Mouse (Mus musculus) stomach, embryonic 14.5 days (tissue): Measurements from ENCODE around the gene Glrx5. TPM values are rescaled to one million over a fixed set of nuclear protein-coding genes. Genes with fewer than 3 reads are reported as not detected.

Experiments used
- ATAC-seq: fragments of 200-750 bp; cut with Nextera tagmentation; 2 replicates; pipeline ENCODE4 v1.8.0; 2017; ENCODE audit warnings: low read depth, moderate TSS enrichment; ENCODE audit not compliant: insufficient number of reproducible peaks, insufficient read depth, low FRiP score
- H3K27ac ChIP-seq: fragments of 300-500 bp; sonication (generic); 2 replicates; pipeline ENCODE4 v1.5.1; 2014; ENCODE audit warnings: mild to moderate bottlenecking, low read length, moderate library complexity, mixed read lengths
- H3K27me3 ChIP-seq: fragments of 300-500 bp; sonication (generic); 2 replicates; pipeline ENCODE4 v1.6.1; 2014; ENCODE audit warnings: low read length, control low read depth, mixed read lengths; ENCODE audit not compliant: control insufficient read depth, insufficient read depth
- H3K36me3 ChIP-seq: fragments of 300-500 bp; sonication (generic); 2 replicates; pipeline ENCODE4 v1.6.1; 2014; ENCODE audit warnings: mild to moderate bottlenecking, control low read depth, low read length, moderate library complexity, mixed read lengths; ENCODE audit not compliant: control insufficient read depth, insufficient read depth
- H3K4me1 ChIP-seq: fragments of 300-500 bp; sonication (generic); 2 replicates; pipeline ENCODE4 v1.6.1; 2014; ENCODE audit warnings: low read length, control low read depth, mixed read lengths; ENCODE audit not compliant: control insufficient read depth, insufficient read depth
- H3K4me2 ChIP-seq: fragments of 300-500 bp; sonication (generic); replicated peaks from 2 replicates; pipeline ENCODE4 v1.6.1; 2014; ENCODE audit warnings: low read depth, low read length, control low read depth
- H3K4me3 ChIP-seq: fragments of 300-500 bp; sonication (generic); 2 replicates; pipeline ENCODE4 v1.5.1; 2014; ENCODE audit warnings: low read depth, low read length, control low read depth
- H3K9ac ChIP-seq: fragments of 300-500 bp; sonication (generic); replicated peaks from 2 replicates; pipeline ENCODE4 v1.6.1; 2014; ENCODE audit warnings: low read depth, mild to moderate bottlenecking, control low read depth, low read length, moderate library complexity, mixed read lengths
- H3K9me3 ChIP-seq: fragments of 300-500 bp; sonication (generic); 2 replicates; pipeline ENCODE4 v1.6.1; 2016; ENCODE audit warnings: low read depth, low read length, control low read depth; ENCODE audit not compliant: control insufficient read depth
- WGBS: fragments of 180-500 bp; shearing (Covaris S2); extraction: QIAGEN DNeasy Blood & Tissue Kit; methylation state at CpG from one replicate; pipeline ENCODE4 v1.1.7; 2014; 5-methylcytosine and 5-hydroxymethylcytosine counted together
- polyA plus RNA-seq: library from polyadenylated mRNA; unstranded; fragments of >200 nt; fragmentation: Nextera tagmentation; extraction: Ambion mirVana; gene quantifications from 2 replicates; pipeline ENCODE4 v1.2.1, GENCODE M21; 2014

The Glrx5 gene
- polyA plus RNA-seq, 1 experiment from 2014 or later, result 144 TPM

- no peak overlapping the region for H3K9ac ChIP-seq
- no peak overlapping the region for H3K4me2 ChIP-seq
- no peak for ATAC-seq
- H3K36me3 ChIP-seq, result no peaks in the 10 kb centered on the region
- no peaks in the 10 kb centered on the region for H3K9me3 ChIP-seq
- no peak overlapping the region for H3K27ac ChIP-seq
- 88% methylated on average over 2 of the region's 2 CpGs for WGBS
- no peaks in the 10 kb centered on the region for H3K27me3 ChIP-seq
- no peaks in the 10 kb centered on the region for H3K4me1 ChIP-seq
- no peak overlapping the region for H3K4me3 ChIP-seq
These were observed 44.7 kb downstream of the Glrx5 start for GRCm38 (mm10) chr12:105077232-105077631.

- H3K27me3 ChIP-seq, result no peaks in the 10 kb centered on the region
- H3K4me2 ChIP-seq, result no peak overlapping the region
- no peaks in the 10 kb centered on the region for H3K4me1 ChIP-seq
- no peak overlapping the region for H3K27ac ChIP-seq
- WGBS, result 54% methylated on average over 5 of the region's 5 CpGs
- H3K4me3 ChIP-seq, result no peak overlapping the region
- no peak for ATAC-seq
- H3K9me3 ChIP-seq, result no peaks in the 10 kb centered on the region
- no peaks in the 10 kb centered on the region for H3K36me3 ChIP-seq
- H3K9ac ChIP-seq, result no peak overlapping the region
These were observed 51.7 kb downstream of the Glrx5 start for GRCm38 (mm10) chr12:105084171-105084570.

- H3K9me3 ChIP-seq, result no peaks in the 10 kb centered on the region
- no peak for ATAC-seq
- H3K4me3 ChIP-seq, result no peak overlapping the region
- H3K27ac ChIP-seq, result no peak overlapping the region
- 85% methylated on average over 6 of the region's 6 CpGs for WGBS
- no peaks in the 10 kb centered on the region for H3K4me1 ChIP-seq
- no peaks in the 10 kb centered on the region for H3K36me3 ChIP-seq
- no peak overlapping the region for H3K4me2 ChIP-seq
- H3K27me3 ChIP-seq, result no peaks in the 10 kb centered on the region
- H3K9ac ChIP-seq, result no peak overlapping the region
These were observed 52.3 kb downstream of the Glrx5 start for GRCm38 (mm10) chr12:105084816-105085215.

GRCm38 (mm10) chr12:105085296-105085695 lies 52.8 kb downstream of the Glrx5 start:
- H3K36me3 ChIP-seq, result no peaks in the 10 kb centered on the region
- no peaks in the 10 kb centered on the region for H3K4me1 ChIP-seq
- no peaks in the 10 kb centered on the region for H3K9me3 ChIP-seq
- H3K4me3 ChIP-seq, result no peak overlapping the region
- no peak for ATAC-seq
- H3K9ac ChIP-seq, result no peak overlapping the region
- no peaks in the 10 kb centered on the region for H3K27me3 ChIP-seq
- H3K27ac ChIP-seq, result no peak overlapping the region
- 86% methylated on average over 12 of the region's 12 CpGs for WGBS
- no peak overlapping the region for H3K4me2 ChIP-seq

- H3K9me3 ChIP-seq, result no peaks in the 10 kb centered on the region
- no peaks in the 10 kb centered on the region for H3K27me3 ChIP-seq
- 87% methylated on average over 6 of the region's 6 CpGs for WGBS
- no peak for ATAC-seq
- no peaks in the 10 kb centered on the region for H3K36me3 ChIP-seq
- H3K4me2 ChIP-seq, result no peak overlapping the region
- H3K9ac ChIP-seq, result no peak overlapping the region
- no peak overlapping the region for H3K4me3 ChIP-seq
- H3K27ac ChIP-seq, result no peak overlapping the region
- H3K4me1 ChIP-seq, result no peaks in the 10 kb centered on the region
These were observed 54.3 kb downstream of the Glrx5 start for GRCm38 (mm10) chr12:105086781-105087180.

- H3K9me3 ChIP-seq, result no peaks in the 10 kb centered on the region
- 76% methylated on average over 3 of the region's 3 CpGs for WGBS
- H3K36me3 ChIP-seq, result no peaks in the 10 kb centered on the region
- H3K4me1 ChIP-seq, result no peaks in the 10 kb centered on the region
- no peaks in the 10 kb centered on the region for H3K27me3 ChIP-seq
- no peak overlapping the region for H3K4me2 ChIP-seq
- H3K27ac ChIP-seq, result no peak overlapping the region
- H3K4me3 ChIP-seq, result no peak overlapping the region
- no peak for ATAC-seq
- H3K9ac ChIP-seq, result no peak overlapping the region
These were observed 54.9 kb downstream of the Glrx5 start for GRCm38 (mm10) chr12:105087353-105087752.

GRCm38 (mm10) chr12:105089231-105089630 lies 56.7 kb downstream of the Glrx5 start:
- 78% methylated on average over 5 of the region's 5 CpGs for WGBS
- H3K9ac ChIP-seq, result no peak overlapping the region

GRCm38 (mm10) chr12:105091604-105092003 lies 59.1 kb downstream of the Glrx5 start:
- H3K36me3 ChIP-seq, result no peaks in the 10 kb centered on the region
- ATAC-seq, result no peak
- H3K4me2 ChIP-seq, result no peak overlapping the region
- H3K27ac ChIP-seq, result no peak overlapping the region
- no peaks in the 10 kb centered on the region for H3K27me3 ChIP-seq
- no peak overlapping the region for H3K4me3 ChIP-seq
- no peaks in the 10 kb centered on the region for H3K4me1 ChIP-seq
- H3K9me3 ChIP-seq, result no peaks in the 10 kb centered on the region
- WGBS, result 85% methylated on average over 6 of the region's 6 CpGs
- no peak overlapping the region for H3K9ac ChIP-seq

More at GRCm38 (mm10) chr12:105089231-105089630, 56.7 kb downstream of the Glrx5 start:
- H3K4me2 ChIP-seq, result no peak overlapping the region
- no peak overlapping the region for H3K27ac ChIP-seq
- no peaks in the 10 kb centered on the region for H3K36me3 ChIP-seq
- no peak for ATAC-seq
- H3K4me3 ChIP-seq, result no peak overlapping the region
- no peaks in the 10 kb centered on the region for H3K27me3 ChIP-seq
- H3K4me1 ChIP-seq, result no peaks in the 10 kb centered on the region
- H3K9me3 ChIP-seq, result no peaks in the 10 kb centered on the region
